Mouse (Mus musculus): ENCODE results near the gene Mfsd11. TPM values are rescaled to one million over a fixed set of nuclear protein-coding genes. Genes with fewer than 3 reads are reported as not detected.
A peak's percentile ranks its signal among the peaks of the same experiment; 100 is the strongest.

The Mfsd11 gene
- polyA plus RNA-seq (2015; fragmentation: Nextera tagmentation; extraction: Ambion mirVana): 52.6 and 56.3 TPM in 2 replicates

DNA sequence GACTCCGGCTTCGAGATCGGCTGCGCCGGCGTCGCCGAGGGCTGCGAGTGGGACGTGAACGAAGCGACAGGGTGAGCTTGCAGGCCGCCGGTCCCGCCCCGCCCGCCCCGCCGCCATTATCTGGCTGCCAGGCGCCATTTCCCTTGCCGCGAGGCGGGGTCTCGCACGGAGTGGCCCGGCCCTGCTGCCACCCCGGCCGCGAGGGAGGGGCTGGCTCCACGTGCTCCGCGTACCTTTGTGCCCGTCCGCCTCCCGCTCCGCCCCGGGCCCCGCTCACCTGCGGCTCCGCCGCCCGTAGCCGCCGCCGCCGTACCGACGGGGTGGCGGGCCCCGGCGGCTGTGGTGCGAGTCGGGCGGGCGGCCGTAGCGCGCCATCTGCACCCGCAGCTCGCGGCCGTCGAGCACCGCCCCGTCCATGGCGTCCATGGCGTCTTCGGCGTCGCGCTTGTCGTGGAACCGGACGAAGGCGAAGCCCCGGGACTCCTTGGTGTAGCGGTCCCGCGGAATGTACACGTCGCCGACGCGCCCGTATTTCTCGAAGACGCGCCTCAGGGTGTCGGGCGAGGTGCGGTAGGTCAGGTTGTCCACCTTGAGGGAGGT lies at the start of gene Mfsd11:
Gene Mfsd11 (plus strand): TSS at position 150 of the 600 bp plus-strand sequence.
- Histone ChIP-seq H3K9ac (peak within 1 kb of the TSS; percentile 94), H3K27ac (replicated peaks) (peak within 1 kb of the TSS; percentile 97), H3K4me3 (peak within 1 kb of the TSS; percentile 99), H3K9me3 (no peaks in the 10 kb centered on the region), H3K27me3 (no peaks in the 10 kb centered on the region), H3K4me2 (peak within 1 kb of the TSS; percentile 70), H3K4me1 (replicated peaks) (peaks cover 49% of the 10 kb centered on the region), H3K36me3 (peaks cover 31% of the 10 kb centered on the region)
- WGBS: under 1% methylated on average over 79 of the region's 91 CpGs
- ATAC-seq (ENCODE audit: low FRiP score, low read depth): peak; percentile 35

DNA sequence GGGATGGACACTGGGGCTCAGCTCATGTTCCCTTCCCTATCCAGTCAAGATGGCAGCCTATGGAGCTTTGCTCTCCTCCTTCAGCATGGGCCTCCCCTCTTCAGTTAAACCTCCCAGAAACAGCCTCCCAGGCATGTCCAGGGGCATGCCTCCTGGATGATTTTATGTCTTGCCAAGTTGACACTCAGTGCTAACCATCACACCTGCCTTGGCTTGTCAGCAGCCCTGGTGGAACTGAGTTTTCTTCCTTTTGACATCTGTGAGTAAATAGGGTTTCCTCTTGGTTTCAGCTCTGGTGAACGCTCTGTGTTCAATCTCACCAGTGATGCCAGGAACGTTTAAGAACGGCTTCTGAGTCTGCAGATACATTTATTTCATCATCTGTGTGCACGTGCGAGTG lies 49.5 kb upstream of the Mfsd11 start:
- no peak overlapping the region for H3K9ac ChIP-seq
- H3K4me2 ChIP-seq: no peak overlapping the region
- 82% methylated on average over 5 of the region's 5 CpGs for WGBS
- no peaks in the 10 kb centered on the region for H3K9me3 ChIP-seq
- H3K27me3 ChIP-seq: no peaks in the 10 kb centered on the region
- H3K36me3 ChIP-seq: no peaks in the 10 kb centered on the region
- H3K4me1 ChIP-seq (replicated peaks): peaks cover 4% of the 10 kb centered on the region
- no peak overlapping the region for H3K4me3 ChIP-seq
- H3K27ac ChIP-seq (replicated peaks): no peak overlapping the region
- ATAC-seq (ENCODE audit: low FRiP score, low read depth): no peak

DNA sequence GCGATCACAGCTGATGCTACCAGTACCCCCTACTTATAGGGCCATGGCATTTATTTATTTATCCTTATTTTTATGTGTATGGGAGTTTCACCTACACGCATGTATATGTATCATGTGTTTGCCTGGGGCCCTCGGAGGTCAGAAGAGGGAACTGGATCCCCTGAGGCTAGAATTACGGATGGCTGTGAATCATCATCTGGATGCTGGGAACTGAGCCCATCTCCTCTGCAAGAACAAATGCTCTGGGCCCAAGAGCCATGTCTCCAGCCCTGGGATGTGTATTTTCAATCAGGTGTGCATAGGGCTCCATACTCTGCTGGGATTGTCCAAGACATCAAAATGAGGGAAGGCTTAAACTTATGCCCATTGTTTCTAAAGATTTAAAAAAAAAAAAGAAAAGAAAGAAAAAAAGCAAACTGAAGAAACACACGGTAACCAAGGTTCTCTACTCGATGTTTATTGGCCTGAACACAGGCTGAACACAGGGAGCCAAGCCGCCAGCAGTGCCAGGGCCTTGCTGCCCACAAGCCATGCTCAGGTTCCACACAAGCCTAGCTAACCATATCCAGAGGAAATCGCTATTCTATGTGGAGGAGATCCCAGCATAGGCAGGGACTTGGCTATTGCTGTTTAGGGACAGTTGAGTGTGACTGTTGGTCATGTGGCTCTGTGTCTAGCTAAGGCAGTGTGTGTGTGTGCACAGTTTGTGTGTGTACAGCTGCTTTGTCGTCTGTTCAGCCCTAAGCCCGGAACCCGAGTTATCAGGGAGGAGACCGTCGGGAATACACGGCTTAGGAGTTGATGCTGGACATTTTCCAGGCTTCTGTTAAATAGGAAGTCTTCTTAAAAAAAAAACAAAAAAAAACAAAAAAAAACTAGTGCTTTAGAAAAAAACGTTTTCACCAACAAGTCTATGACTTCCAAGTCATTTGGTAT lies 45.8 kb upstream of the Mfsd11 start:
- no peak overlapping the region for H3K9ac ChIP-seq
- H3K9me3 ChIP-seq: no peaks in the 10 kb centered on the region
- no peak overlapping the region for H3K4me2 ChIP-seq
- H3K4me3 ChIP-seq: no peak overlapping the region
- H3K36me3 ChIP-seq: no peaks in the 10 kb centered on the region
- H3K27ac ChIP-seq (replicated peaks): no peak overlapping the region
- ATAC-seq (ENCODE audit: low FRiP score, low read depth): no peak
- no peaks in the 10 kb centered on the region for H3K27me3 ChIP-seq
- peaks cover 38% of the 10 kb centered on the region for H3K4me1 ChIP-seq (replicated peaks)
- 75% methylated on average over 15 of the region's 15 CpGs for WGBS

DNA sequence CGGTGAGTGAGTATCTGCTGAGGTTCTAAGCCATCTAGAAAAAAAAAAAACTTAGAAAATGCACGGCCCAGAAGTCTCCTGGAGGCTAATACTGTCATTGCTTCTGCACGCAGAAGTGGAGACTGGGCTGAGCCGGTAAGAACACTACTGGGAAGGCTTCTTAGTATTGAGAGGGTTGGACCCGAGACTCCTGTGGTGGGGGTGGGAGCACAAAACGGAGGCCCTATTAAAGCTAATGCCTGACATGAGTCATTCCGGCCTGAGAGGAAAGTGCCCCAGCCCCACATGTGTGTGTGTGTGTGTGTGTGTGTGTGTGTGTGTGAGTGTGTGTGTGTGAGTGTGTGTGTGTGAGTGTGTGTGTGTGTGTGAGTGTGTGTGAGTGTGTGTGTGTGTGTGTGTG lies 45.1 kb upstream of the Mfsd11 start:
- Histone ChIP-seq H3K27ac (replicated peaks) (no peak overlapping the region), H3K9me3 (no peaks in the 10 kb centered on the region), H3K36me3 (no peaks in the 10 kb centered on the region), H3K4me1 (replicated peaks) (peaks cover 44% of the 10 kb centered on the region), H3K4me2 (no peak overlapping the region), H3K4me3 (no peak overlapping the region), H3K9ac (no peak overlapping the region), H3K27me3 (no peaks in the 10 kb centered on the region)
- WGBS: 61% methylated on average over 7 of the region's 7 CpGs
- ATAC-seq (ENCODE audit: low FRiP score, low read depth): no peak

DNA sequence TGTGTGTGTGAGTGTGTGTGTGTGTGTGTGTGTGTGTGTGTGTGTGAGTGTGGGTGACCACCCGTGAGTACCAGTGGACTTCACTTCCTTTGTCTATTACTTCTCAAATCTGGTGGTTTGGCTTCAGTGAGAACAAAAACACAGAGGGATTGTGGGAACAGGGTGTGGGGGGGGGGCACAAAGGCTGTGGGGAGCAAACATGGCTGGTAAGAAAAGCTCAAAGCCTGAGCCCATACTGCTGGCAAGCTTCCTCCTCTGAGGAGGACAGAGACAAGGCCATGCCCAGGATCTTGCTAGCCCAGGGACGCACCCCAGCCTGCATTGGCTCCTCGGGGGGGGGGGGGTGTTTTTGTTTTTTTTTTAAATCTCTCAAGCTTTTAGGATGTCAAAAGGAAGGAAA lies 44.7 kb upstream of the Mfsd11 start:
- H3K4me1 ChIP-seq (replicated peaks): peaks cover 48% of the 10 kb centered on the region
- ATAC-seq (ENCODE audit: low FRiP score, low read depth): no peak
- H3K4me2 ChIP-seq: no peak overlapping the region
- H3K27ac ChIP-seq (replicated peaks): no peak overlapping the region
- H3K9me3 ChIP-seq: no peaks in the 10 kb centered on the region
- H3K36me3 ChIP-seq: no peaks in the 10 kb centered on the region
- WGBS: 67% methylated on average over 2 of the region's 3 CpGs
- no peak overlapping the region for H3K9ac ChIP-seq
- H3K27me3 ChIP-seq: no peaks in the 10 kb centered on the region
- no peak overlapping the region for H3K4me3 ChIP-seq

DNA sequence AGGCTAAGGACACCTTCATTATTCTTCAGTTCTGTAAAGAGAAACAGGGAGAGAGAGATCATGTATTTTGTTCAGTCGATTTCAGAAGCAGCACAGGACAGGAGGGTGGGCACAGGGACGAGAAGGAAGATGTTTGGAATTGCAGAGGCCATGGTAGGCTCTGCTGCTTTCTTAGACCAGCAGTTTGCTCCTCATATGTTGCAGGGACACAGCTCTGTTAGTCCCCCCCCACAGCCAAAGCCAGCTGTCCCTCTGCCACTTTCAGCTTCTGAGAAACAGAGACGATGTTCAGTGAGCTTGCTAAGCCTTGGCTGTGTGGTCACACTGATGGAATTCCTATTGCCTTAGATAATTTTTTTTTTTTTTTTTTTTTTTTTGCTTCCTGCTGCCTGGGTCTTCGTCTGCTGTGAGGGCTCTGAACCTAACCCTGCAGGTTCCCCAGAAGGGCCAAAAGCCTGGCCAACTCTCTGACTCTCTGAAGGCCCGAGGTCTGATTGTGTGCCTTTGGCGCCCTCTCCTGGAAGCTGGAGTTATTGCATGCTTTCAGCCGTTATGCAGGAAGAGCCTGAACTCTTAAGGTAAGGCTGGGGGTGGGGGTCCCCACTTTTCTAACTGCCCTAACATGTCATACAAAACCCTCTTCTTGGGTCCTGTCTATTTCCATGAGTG lies 44.2 kb upstream of the Mfsd11 start:
- no peak for ATAC-seq (ENCODE audit: low FRiP score, low read depth)
- no peak overlapping the region for H3K9ac ChIP-seq
- WGBS: 28% methylated on average over 7 of the region's 7 CpGs

DNA sequence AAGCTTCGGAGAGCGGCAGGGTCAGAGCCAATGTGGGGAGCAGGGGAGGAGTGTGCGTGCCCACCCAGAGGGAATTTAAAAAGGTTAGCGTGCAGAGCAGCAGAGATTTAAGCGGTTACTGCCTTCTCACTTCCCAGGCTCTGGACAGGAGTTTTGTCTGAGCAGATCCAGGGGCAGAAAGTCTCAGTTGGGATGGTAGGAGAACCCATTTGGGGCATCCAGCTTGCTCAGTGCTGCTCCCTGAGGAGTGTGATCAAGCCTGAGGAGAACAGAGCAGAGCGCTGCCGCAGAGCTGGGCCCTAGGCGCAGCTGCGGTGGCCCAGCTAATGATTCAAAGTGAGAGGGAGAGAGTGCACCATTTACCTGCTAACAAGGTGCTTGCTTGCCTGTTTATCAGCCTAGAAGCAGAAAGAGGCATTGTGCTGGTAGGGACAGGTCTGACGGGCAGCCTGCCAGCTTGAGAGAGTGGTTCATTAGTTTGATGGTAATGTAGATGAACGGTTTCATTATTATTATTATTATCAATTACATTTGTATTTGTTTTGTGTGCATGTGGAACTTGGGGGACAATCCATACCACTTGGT lies 43.3 kb upstream of the Mfsd11 start:
- Histone ChIP-seq H3K27me3 (no peaks in the 10 kb centered on the region), H3K27ac (replicated peaks) (0 out of 2 replicates have a peak overlapping the region, but pooled peaks have one; percentile 98), H3K9me3 (no peaks in the 10 kb centered on the region), H3K9ac (no peak overlapping the region), H3K4me2 (no peak overlapping the region), H3K4me1 (replicated peaks) (peaks cover 62% of the 10 kb centered on the region), H3K4me3 (no peak overlapping the region), H3K36me3 (no peaks in the 10 kb centered on the region)
- WGBS: 66% methylated on average over 11 of the region's 11 CpGs
- no peak for ATAC-seq (ENCODE audit: low FRiP score, low read depth)

More for the DNA sequence above, 44.2 kb upstream of the Mfsd11 start:
- Histone ChIP-seq H3K4me2 (no peak overlapping the region), H3K36me3 (no peaks in the 10 kb centered on the region), H3K27ac (replicated peaks) (no peak overlapping the region; the same call in 1 of the 2 replicates), H3K4me1 (replicated peaks) (peaks cover 54% of the 10 kb centered on the region), H3K4me3 (no peak overlapping the region), H3K9me3 (no peaks in the 10 kb centered on the region), H3K27me3 (no peaks in the 10 kb centered on the region)

DNA sequence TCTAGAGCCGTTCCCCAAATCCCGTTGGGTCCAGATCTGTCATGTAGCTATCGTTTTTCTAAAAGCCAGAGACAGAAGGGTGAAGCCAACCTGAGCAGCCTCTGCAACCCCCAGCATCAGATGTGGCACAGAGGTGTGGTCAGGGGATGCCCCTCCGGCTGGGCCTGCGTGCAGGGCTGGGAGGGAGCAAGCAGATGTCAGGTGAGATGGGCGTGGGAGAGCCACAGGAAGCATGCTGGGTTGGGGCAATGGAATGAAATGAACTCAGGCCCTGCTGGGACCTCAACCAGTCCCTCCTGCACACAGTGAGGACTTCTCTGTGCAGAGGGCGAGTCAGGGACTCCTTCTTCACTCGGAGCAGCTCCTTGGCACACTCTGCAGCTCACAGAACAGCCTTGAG lies 42.7 kb upstream of the Mfsd11 start:
- no peaks in the 10 kb centered on the region for H3K9me3 ChIP-seq
- H3K9ac ChIP-seq: no peak overlapping the region
- H3K27me3 ChIP-seq: no peaks in the 10 kb centered on the region
- no peak overlapping the region for H3K4me3 ChIP-seq
- H3K27ac ChIP-seq (replicated peaks): 0 out of 2 replicates have a peak overlapping the region, but pooled peaks have one; percentile 98
- WGBS: 72% methylated on average over 8 of the region's 8 CpGs
- H3K4me2 ChIP-seq: no peak overlapping the region
- no peaks in the 10 kb centered on the region for H3K36me3 ChIP-seq
- ATAC-seq (ENCODE audit: low FRiP score, low read depth): no peak
- peaks cover 68% of the 10 kb centered on the region for H3K4me1 ChIP-seq (replicated peaks)

DNA sequence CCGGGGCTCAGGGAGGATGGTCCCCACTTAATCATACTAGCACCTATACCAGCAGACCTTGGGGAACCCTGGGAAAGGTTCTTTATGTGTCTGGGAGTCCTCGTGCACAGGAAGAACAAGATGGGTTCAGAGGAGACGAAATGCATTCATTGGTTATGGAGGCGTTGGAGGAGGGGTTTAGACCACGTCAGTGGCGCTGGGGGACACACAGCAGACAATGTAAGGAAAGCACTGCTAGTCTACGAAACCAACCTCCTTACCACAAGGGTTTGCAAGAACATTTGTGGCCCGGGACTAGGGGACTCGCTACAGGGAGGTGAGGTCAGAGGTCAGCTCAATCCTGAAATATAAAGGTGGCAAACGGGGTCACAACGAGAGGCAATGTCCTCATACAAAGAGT lies 41.7 kb upstream of the Mfsd11 start:
- ATAC-seq (ENCODE audit: low FRiP score, low read depth): peak; percentile 28
- no peaks in the 10 kb centered on the region for H3K36me3 ChIP-seq
- H3K27me3 ChIP-seq: no peaks in the 10 kb centered on the region
- H3K4me1 ChIP-seq (replicated peaks): peaks cover 78% of the 10 kb centered on the region
- 17% methylated on average over 11 of the region's 11 CpGs for WGBS
- H3K9me3 ChIP-seq: no peaks in the 10 kb centered on the region
- peak overlapping the region; percentile 25 for H3K4me3 ChIP-seq
- peak overlapping the region; percentile 50 for H3K9ac ChIP-seq
- peak overlapping the region; percentile 98 for H3K27ac ChIP-seq (replicated peaks)
- peak overlapping the region; percentile 62 for H3K4me2 ChIP-seq

DNA sequence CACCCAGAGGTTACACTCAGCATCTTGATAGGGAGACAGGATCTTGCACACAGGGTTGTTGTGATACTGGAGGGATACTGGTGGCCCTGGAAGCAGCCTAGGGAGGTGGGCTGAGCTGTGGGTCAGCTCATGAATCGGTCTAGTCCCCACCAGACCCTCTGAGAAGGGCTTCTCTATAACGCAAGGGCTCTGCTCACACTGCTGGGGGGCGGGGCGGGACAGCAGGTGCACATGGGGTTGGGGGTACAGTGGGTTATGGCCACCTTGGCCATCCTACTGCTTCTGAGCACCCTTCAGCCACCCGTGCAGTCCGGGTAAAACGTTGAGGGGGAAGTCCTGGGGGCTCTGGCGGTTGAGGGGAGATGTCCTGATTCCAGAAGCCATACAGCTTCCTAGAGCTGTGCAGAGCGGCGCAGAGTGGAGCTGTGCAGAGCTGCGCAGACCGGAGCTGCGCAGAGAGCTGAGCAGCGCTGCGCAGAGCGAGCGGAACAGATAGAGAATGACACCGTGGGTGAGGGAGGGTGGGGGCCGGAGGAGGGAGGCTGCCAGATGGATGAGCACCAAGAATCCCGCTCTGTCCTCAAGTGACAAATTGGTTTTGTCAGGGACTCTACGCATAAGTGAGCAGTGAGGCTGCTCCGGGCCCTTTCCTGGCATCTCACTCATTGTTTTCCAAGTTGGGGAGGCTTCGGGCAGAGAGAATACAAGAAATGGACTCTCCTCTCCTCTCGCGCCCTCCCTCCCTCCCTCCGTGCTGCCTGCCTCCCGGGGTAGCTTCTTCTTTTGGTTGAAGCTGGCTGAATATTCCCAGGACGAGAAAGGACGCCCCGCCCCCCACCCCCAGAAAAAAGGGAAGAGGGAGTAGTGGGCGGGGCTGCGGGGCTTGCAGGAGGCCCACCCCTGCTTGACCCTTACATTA lies 41.0 kb upstream of the Mfsd11 start:
- Histone ChIP-seq H3K9ac (peak overlapping the region; percentile 50), H3K9me3 (no peaks in the 10 kb centered on the region), H3K4me1 (replicated peaks) (peaks cover 78% of the 10 kb centered on the region), H3K4me2 (peak overlapping the region; percentile 62), H3K27me3 (no peaks in the 10 kb centered on the region), H3K4me3 (peak overlapping the region; percentile 25), H3K27ac (replicated peaks) (peak overlapping the region; percentile 98), H3K36me3 (no peaks in the 10 kb centered on the region)
- 8% methylated on average over 30 of the region's 32 CpGs for WGBS
- ATAC-seq (ENCODE audit: low FRiP score, low read depth): peak; percentile 94

Data from hindbrain, embryonic 15.5 days (tissue).